Mouse (Mus musculus): Measurements from ENCODE around the gene Stk33. TPM values are rescaled to one million over a fixed set of nuclear protein-coding genes. Genes with fewer than 3 reads are reported as not detected.

The Stk33 gene
- polyA plus RNA-seq, 1 experiment from 2014 or later, result 1.00 TPM

DNA sequence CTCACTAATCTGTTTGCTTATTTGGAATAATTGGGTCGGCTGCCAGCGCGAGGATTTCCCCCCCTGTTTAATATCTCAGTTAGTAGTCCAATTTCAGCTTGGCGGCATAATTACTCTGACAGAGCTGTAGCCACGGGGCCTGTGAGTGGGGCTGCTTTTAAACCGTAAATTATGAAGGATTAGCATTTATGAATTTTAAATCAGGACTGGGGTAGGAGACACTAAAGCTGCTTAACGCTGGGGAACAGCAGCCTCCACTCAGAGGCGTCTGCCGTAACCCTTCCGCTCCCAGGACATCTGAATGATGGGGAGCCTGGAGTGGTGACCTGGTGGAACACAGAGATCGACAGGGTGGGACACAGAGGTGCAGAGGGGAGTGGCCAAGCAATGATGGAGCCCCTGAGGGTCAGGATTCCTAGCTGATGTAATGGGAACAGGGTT, 207.0 kb downstream of the Stk33 start:
- Histone ChIP-seq H3K9ac (replicated peaks; ENCODE audit: low read depth, low read length) (no peak overlapping the region), H3K9me3 (ENCODE audit: control insufficient read depth, low read depth, low read length) (no peaks in the 10 kb centered on the region), H3K4me2 (replicated peaks; ENCODE audit: low read depth, low read length) (no peak overlapping the region), H3K36me3 (ENCODE audit: control insufficient read depth, insufficient read depth, low read length) (no peaks in the 10 kb centered on the region), H3K4me3 (ENCODE audit: low read depth, low read length) (no peak overlapping the region), H3K27ac (ENCODE audit: low read length) (no peak overlapping the region), H3K27me3 (ENCODE audit: control insufficient read depth, insufficient read depth, low read length) (no peaks in the 10 kb centered on the region), H3K4me1 (ENCODE audit: control insufficient read depth, insufficient read depth, low read length) (no peaks in the 10 kb centered on the region)
- no peak for ATAC-seq (ENCODE audit: insufficient number of reproducible peaks, insufficient read depth, low FRiP score, low read depth)
- 59% methylated on average over 11 of the region's 11 CpGs for WGBS

DNA sequence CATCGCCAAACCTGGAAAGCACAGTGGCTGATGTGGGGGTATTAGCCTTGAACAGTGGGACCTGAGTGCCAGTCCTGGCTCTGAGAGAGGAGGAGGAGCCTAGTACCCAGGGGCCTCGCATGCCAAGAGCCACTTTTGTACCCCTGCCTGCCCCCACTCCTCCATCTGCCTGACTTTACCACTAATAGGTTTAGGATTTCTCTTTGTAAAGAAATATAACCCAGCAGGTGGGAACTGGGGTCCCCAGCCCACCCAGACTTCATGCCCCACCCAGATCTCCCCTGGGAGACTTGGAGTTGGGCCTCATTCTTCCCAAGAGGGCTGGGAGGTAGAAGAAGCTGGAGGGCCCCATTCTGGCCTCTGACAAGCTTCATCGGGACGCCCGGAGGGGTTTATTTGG, 207.6 kb downstream of the Stk33 start:
- Histone ChIP-seq H3K27ac (ENCODE audit: low read length) (no peak overlapping the region), H3K9ac (replicated peaks; ENCODE audit: low read depth, low read length) (no peak overlapping the region), H3K4me2 (replicated peaks; ENCODE audit: low read depth, low read length) (no peak overlapping the region), H3K9me3 (ENCODE audit: control insufficient read depth, low read depth, low read length) (no peaks in the 10 kb centered on the region), H3K4me3 (ENCODE audit: low read depth, low read length) (no peak overlapping the region), H3K36me3 (ENCODE audit: control insufficient read depth, insufficient read depth, low read length) (no peaks in the 10 kb centered on the region), H3K27me3 (ENCODE audit: control insufficient read depth, insufficient read depth, low read length) (no peaks in the 10 kb centered on the region), H3K4me1 (ENCODE audit: control insufficient read depth, insufficient read depth, low read length) (no peaks in the 10 kb centered on the region)
- 86% methylated on average over 5 of the region's 5 CpGs for WGBS
- no peak for ATAC-seq (ENCODE audit: insufficient number of reproducible peaks, insufficient read depth, low FRiP score, low read depth)

DNA sequence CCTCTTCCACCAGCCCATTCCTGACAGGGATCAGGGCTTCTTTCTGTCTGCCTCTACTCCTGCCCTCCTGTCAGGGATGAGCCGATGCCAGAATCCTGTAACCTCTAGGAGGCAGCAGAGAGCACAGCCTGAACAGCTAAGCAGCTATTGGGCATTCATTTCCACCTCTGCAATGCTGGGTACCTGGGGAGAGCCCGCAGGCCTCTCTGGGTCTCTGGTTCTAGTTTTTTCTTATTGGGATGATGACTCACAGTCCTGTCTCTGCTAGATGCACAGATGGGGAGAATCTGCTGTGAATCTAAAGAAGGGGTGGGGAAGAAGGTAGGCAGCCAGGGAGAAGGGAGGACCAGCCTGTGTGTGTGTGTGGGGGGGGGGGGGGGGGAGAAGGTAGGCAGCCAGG, 208.1 kb downstream of the Stk33 start:
- Histone ChIP-seq H3K9me3 (ENCODE audit: control insufficient read depth, low read depth, low read length) (no peaks in the 10 kb centered on the region), H3K27ac (ENCODE audit: low read length) (no peak overlapping the region), H3K9ac (replicated peaks; ENCODE audit: low read depth, low read length) (no peak overlapping the region), H3K27me3 (ENCODE audit: control insufficient read depth, insufficient read depth, low read length) (no peaks in the 10 kb centered on the region), H3K36me3 (ENCODE audit: control insufficient read depth, insufficient read depth, low read length) (no peaks in the 10 kb centered on the region), H3K4me2 (replicated peaks; ENCODE audit: low read depth, low read length) (no peak overlapping the region), H3K4me3 (ENCODE audit: low read depth, low read length) (no peak overlapping the region), H3K4me1 (ENCODE audit: control insufficient read depth, insufficient read depth, low read length) (no peaks in the 10 kb centered on the region)
- no peak for ATAC-seq (ENCODE audit: insufficient number of reproducible peaks, insufficient read depth, low FRiP score, low read depth)
- 26% methylated on average over 2 of the region's 2 CpGs for WGBS

Other genes with a start within 250 kb of the Stk33 start
- gene Trim66, start 69.1 kb upstream of the Stk33 start, polyA plus RNA-seq (2014; fragmentation: Nextera tagmentation; extraction: Ambion mirVana), result 0.04 and 0.09 TPM in 2 replicates
- gene Rpl27a, start 80.1 kb upstream of the Stk33 start, polyA plus RNA-seq (2014; fragmentation: Nextera tagmentation; extraction: Ambion mirVana), result 163 and 168 TPM in 2 replicates